Mouse (Mus musculus) thymus, postnatal 14 days (tissue): ENCODE measurements at regions not wholly inside any gene's neighbourhood (a gene's known extent, or its start where the extent isn't known, plus 50 kb on each side); places are given as distances from the start of the nearest gene placed in this dataset.

ENCODE experiments used
- DNase-seq: peaks from one replicate; pipeline ENCODE4 v3.0.0; 2021

- no peak for DNase-seq
These were observed 77.8 kb upstream of the Irf2bp2 start for GRCm38 (mm10) chr8:126671594-126671993.

- no peak for DNase-seq
These were observed 76.1 kb upstream of the Irf2bp2 start for GRCm38 (mm10) chr8:126669919-126670318.

- no peak for DNase-seq
These were observed 75.4 kb upstream of the Irf2bp2 start for GRCm38 (mm10) chr8:126669154-126669553.

- no peak for DNase-seq
These were observed 74.9 kb upstream of the Irf2bp2 start for GRCm38 (mm10) chr8:126668657-126669025.

GRCm38 (mm10) chr8:126667721-126668656 is 74.2 kb upstream of the Irf2bp2 start:
- DNase-seq, result no peak

- peak; percentile 48 for DNase-seq
These were observed 73.4 kb upstream of the Irf2bp2 start for GRCm38 (mm10) chr8:126667086-126667720.

GRCm38 (mm10) chr8:126666327-126667085 is 72.7 kb upstream of the Irf2bp2 start:
- DNase-seq, result peak; percentile 92

- DNase-seq, result peak; percentile 37
These were observed 71.9 kb upstream of the Irf2bp2 start for GRCm38 (mm10) chr8:126665581-126666241.

- DNase-seq, result no peak
These were observed 71.1 kb upstream of the Irf2bp2 start for GRCm38 (mm10) chr8:126664891-126665290.

GRCm38 (mm10) chr8:126662797-126663784 is 69.3 kb upstream of the Irf2bp2 start:
- DNase-seq, result peak; percentile 85

GRCm38 (mm10) chr8:126662151-126662550 is 68.4 kb upstream of the Irf2bp2 start:
- peak; percentile 39 for DNase-seq

- no peak for DNase-seq
These were observed 67.8 kb upstream of the Irf2bp2 start for GRCm38 (mm10) chr8:126661511-126662142.

GRCm38 (mm10) chr8:126660658-126661316 is 67.0 kb upstream of the Irf2bp2 start:
- no peak for DNase-seq

GRCm38 (mm10) chr8:126659691-126660657 is 66.2 kb upstream of the Irf2bp2 start:
- DNase-seq, result peak; percentile 46

GRCm38 (mm10) chr8:126657546-126657945 is 63.8 kb upstream of the Irf2bp2 start:
- DNase-seq, result no peak

- DNase-seq, result no peak
These were observed 62.9 kb upstream of the Irf2bp2 start for GRCm38 (mm10) chr8:126656554-126657260.

GRCm38 (mm10) chr8:126655565-126655964 is 61.8 kb upstream of the Irf2bp2 start:
- no peak for DNase-seq

GRCm38 (mm10) chr8:126654353-126654752 is 60.6 kb upstream of the Irf2bp2 start:
- DNase-seq, result peak; percentile 72
